In genomic region chr10:39371467-39371866, GRCm38 (mm10) we compare ENCODE assay signal across 8 mouse cellular contexts. TPM values are rescaled to one million over a fixed set of nuclear protein-coding genes. Genes with fewer than 3 reads are reported as not detected.
A peak's percentile ranks its signal among the peaks of the same experiment; 100 is the strongest.
DNase-seq lines count a peak whose midpoint lies in the region; ATAC-seq lines count a peak whose summit lies in the region.

No protein-coding gene starts in this region.

- peaks cover 51% of the 10 kb centered on the region for H3K4me1 ChIP-seq in forebrain, embryonic 16.5 days (replicated peaks; ENCODE audit: control insufficient read depth, insufficient read depth, low read length)
- peaks cover 51% of the 10 kb centered on the region for H3K4me1 ChIP-seq in midbrain, embryonic 10.5 days

- no peak for ATAC-seq in forebrain, embryonic 16.5 days

- peak overlapping the region; percentile 86 for H3K4me3 ChIP-seq in forebrain, embryonic 16.5 days (replicated peaks; ENCODE audit: low read length)
- peak overlapping the region; percentile 92 for H3K4me3 ChIP-seq in midbrain, embryonic 10.5 days

- H3K36me3 ChIP-seq in forebrain, embryonic 16.5 days (ENCODE audit: control insufficient read depth, insufficient read depth), result no peaks in the 10 kb centered on the region
- H3K36me3 ChIP-seq in midbrain, embryonic 10.5 days, result no peaks in the 10 kb centered on the region

- H3K4me2 ChIP-seq in forebrain, embryonic 16.5 days (ENCODE audit: low read length), result peak overlapping the region; percentile 70

- intact Hi-C loops in heart, postnatal 36 days (cut with DNase I), result loop anchor here (2.0 to 5.0 kb wide), 3 partner anchors 36 to 105 kb away; no protein-coding TSS in a partner anchor

- peak overlapping the region; percentile 98; the same call in 1 of the 2 replicates for H3K27ac ChIP-seq in forebrain, embryonic 16.5 days (ENCODE audit: low read length)
- H3K27ac ChIP-seq in midbrain, embryonic 10.5 days (replicated peaks), result peak overlapping the region; percentile 98

- H3K9ac ChIP-seq in forebrain, embryonic 16.5 days (replicated peaks; ENCODE audit: low read depth, low read length), result peak overlapping the region; percentile 97

- DNase-seq in heart, adult 11 months, result peak; percentile 83
- DNase-seq in heart, postnatal 36 days, result no peak
- DNase-seq in CD4-positive, CD25-positive, alpha-beta regulatory T cell, adult 2 months (ENCODE audit: low read depth, low spot score), result peak; percentile 79
- no peak for DNase-seq in midbrain, embryonic 10.5 days (ENCODE audit: low spot score)
- DNase-seq in thymus, postnatal 36 days, result peak; percentile 61 to 67
- DNase-seq in gastrocnemius, postnatal 10 days, result no peak
- DNase-seq in layer of hippocampus, adult 11-12 months (ENCODE audit: low spot score), result no peak

- no peaks in the 10 kb centered on the region for H3K27me3 ChIP-seq in forebrain, embryonic 16.5 days (replicated peaks; ENCODE audit: control insufficient read depth, insufficient read depth, low read length)
- peaks cover 21% of the 10 kb centered on the region for H3K27me3 ChIP-seq in midbrain, embryonic 10.5 days (ENCODE audit: low read depth, poor library complexity, severe bottlenecking)

- no peaks in the 10 kb centered on the region for H3K9me3 ChIP-seq in forebrain, embryonic 16.5 days (ENCODE audit: control insufficient read depth, low read length)
- H3K9me3 ChIP-seq in midbrain, embryonic 10.5 days (replicated peaks), result no peaks in the 10 kb centered on the region

- WGBS in forebrain, embryonic 16.5 days, result 33% methylated on average over 2 of the region's 2 CpGs
- 56% methylated on average over 2 of the region's 2 CpGs for WGBS in midbrain, embryonic 10.5 days

RNA-seq across cellular contexts. Expression of gene Fyn, which starts 2.8 kb away (rescaled TPM):
- total RNA-seq in heart, postnatal 36 days (2021), result 10 to 100 TPM; 32.1 to 35.1 TPM
- polyA plus RNA-seq in forebrain, embryonic 16.5 days (2015; fragmentation: Nextera tagmentation; extraction: Ambion mirVana), result 74.4 and 75.7 TPM in 2 replicates
- polyA plus RNA-seq in midbrain, embryonic 10.5 days (2016; fragmentation: Nextera tagmentation; extraction: Ambion mirVana), result 24.3 and 28.9 TPM in 2 replicates
- 10 to 100 TPM; 25.6 to 34.4 TPM for total RNA-seq in gastrocnemius, postnatal 10 days (2021)

Comparison
In these comparisons a context has a peak if more than half of its experiments do, and no peak if none do; other contexts are left out.
1. DNase-seq: peak in heart, adult 11 months (single experiment), CD4-positive, CD25-positive, alpha-beta regulatory T cell, adult 2 months (single experiment) and thymus, postnatal 36 days (2 of 2); none in heart, postnatal 36 days (0 of 2), midbrain, embryonic 10.5 days (single experiment), gastrocnemius, postnatal 10 days (single experiment) and layer of hippocampus, adult 11-12 months (single experiment).